Comparison of ENCODE assay signal across 3 mouse cellular contexts in the genomic region with DNA sequence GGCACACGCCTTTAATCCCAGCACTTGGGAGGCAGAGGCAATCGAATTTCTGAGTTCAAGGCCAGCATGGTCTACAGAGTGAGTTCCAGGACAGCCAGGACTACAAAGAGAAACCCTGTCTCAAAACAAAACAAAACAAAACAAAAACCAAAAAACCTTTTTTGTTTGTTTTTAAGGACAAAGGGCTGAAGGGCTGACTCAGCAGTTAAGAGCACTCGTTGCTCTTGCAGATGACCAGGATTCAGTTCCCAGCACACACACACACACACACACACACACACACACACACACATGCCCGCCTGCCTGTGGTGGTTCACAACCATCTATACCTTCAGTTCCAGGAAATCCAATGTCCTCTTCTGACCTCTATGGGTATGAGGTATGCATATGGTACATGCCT. TPM values are rescaled to one million over a fixed set of nuclear protein-coding genes. Genes with fewer than 3 reads are reported as not detected.
A peak's percentile ranks its signal among the peaks of the same experiment; 100 is the strongest.
DNase-seq lines count a peak whose midpoint lies in the region; TF ChIP-seq lines count a peak whose summit lies in the region.
"Not testable (repeated sequence)": the region's sequence is repeated elsewhere in the genome, so short reads cannot be mapped to it uniquely, and the experiment has no call there.
"Had no signal": no experiment of that assay in that cellular context is flagged by ENCODE, and none has a peak within 500 bp of the region (broad histone marks: within the 10 kb centered on the region; RNA-seq: fewer than 3 reads in every experiment).

No protein-coding gene starts in this region.

- H3K27ac ChIP-seq in CH12.LX (ENCODE audit: insufficient read depth, low read depth); ES-E14 (ENCODE audit: insufficient read depth, low read depth, low read length, poor library complexity, severe bottlenecking): not testable (repeated sequence)

- H3K4me3 ChIP-seq in CH12.LX (replicated peaks in 1 of 3; ENCODE audit: low read depth in 2 of 3, low read length in 2 of 3, poor library complexity in 1 of 3); ES-E14 (ENCODE audit: insufficient read depth in 1 of 2, low read depth in 1 of 2, low read length in 2 of 2, poor library complexity in 1 of 2, severe bottlenecking in 1 of 2): not testable (repeated sequence)

- dilution Hi-C loops in CH12.LX (cut with MboI; ENCODE audit: extremely low pct_ligation_motif_present, extremely low pct_unique_long_range_greater_than_20kb, low sequenced_read_pairs), result not testable (repeated sequence)

- not testable (repeated sequence) for TF ChIP-seq RAD21 in CH12.LX (IDR thresholded peaks at IDR 0.05; ENCODE audit: low read depth, low read length)

- not testable (repeated sequence) for H3K4me2 ChIP-seq in CH12.LX (ENCODE audit: insufficient read depth, low read depth, poor library complexity, severe bottlenecking)

- H3K27me3 ChIP-seq in CH12.LX (replicated peaks), result peaks cover 20% of the 10 kb centered on the region

- in situ Hi-C loops in CH12.LX (cut with MboI; ENCODE audit: low pct_ligation_motif_present, low pct_unique_long_range_greater_than_20kb, low sequenced_read_pairs); ES-E14 (cut with MboI; ENCODE audit: low sequenced_read_pairs in 2 of 2, unreplicated experiment in 2 of 2): not testable (repeated sequence)

- H3K4me1 ChIP-seq in CH12.LX (ENCODE audit: control insufficient read depth in 1 of 2, insufficient read depth in 2 of 2), result peaks cover 0 to 12% of the 10 kb centered on the region in 2 experiments; a peak in 2 of 4 replicates
- H3K4me1 ChIP-seq in ES-E14 (ENCODE audit: control insufficient read depth in 2 of 2, insufficient read depth in 2 of 2, low read length in 2 of 2, poor library complexity in 1 of 2), result not testable (repeated sequence)

- TF ChIP-seq POLR2A in CH12.LX (IDR thresholded peaks at IDR 0.05; ENCODE audit: low read depth, low read length), result not testable (repeated sequence)

- not testable (repeated sequence) for TF ChIP-seq CTCF in CH12.LX (conservative IDR thresholded peaks at IDR 0.05 in 1 of 2, IDR thresholded peaks at IDR 0.05 in 1 of 2; ENCODE audit: low read depth in 2 of 2, low read length in 2 of 2)

- DNase-seq in CH12.LX (ENCODE audit: extremely low read depth); ES-E14 (ENCODE audit: low read depth, low spot score): not testable (repeated sequence)

- H3K79me2 ChIP-seq in CH12.LX (replicated peaks; ENCODE audit: control insufficient read depth, extremely low read depth, insufficient read depth, poor library complexity, severe bottlenecking), result not testable (repeated sequence)

- TF ChIP-seq EP300 in CH12.LX (IDR thresholded peaks at IDR 0.05; ENCODE audit: low read length), result not testable (repeated sequence)

- not testable (repeated sequence) for H3K36me3 ChIP-seq in CH12.LX (replicated peaks in 1 of 2; ENCODE audit: control insufficient read depth in 1 of 2, insufficient read depth in 1 of 2, low read length in 1 of 2); ES-E14 (ENCODE audit: control insufficient read depth, insufficient read depth, low read length, poor library complexity, severe bottlenecking)

- not testable (repeated sequence) for H3K9ac ChIP-seq in CH12.LX (ENCODE audit: insufficient read depth, low read depth); ES-E14 (ENCODE audit: insufficient read depth, low read depth, low read length, poor library complexity, severe bottlenecking)

- not testable (repeated sequence) for H3K9me3 ChIP-seq in CH12.LX (replicated peaks; ENCODE audit: low read length); ES-E14 (ENCODE audit: control insufficient read depth, insufficient read depth, low read depth, low read length)

TF ChIP-seq in CH12.LX, 34 proteins besides CTCF, POLR2A, EP300 and RAD21:
- TF ChIP-seq MAFK (IDR thresholded peaks at IDR 0.05; ENCODE audit: insufficient replicate concordance, low read length), result peak; percentile 85

TF ChIP-seq in ES-E14, 5 proteins besides CTCF, POLR2A, EP300 and RAD21:
- TF ChIP-seq MAFK (IDR thresholded peaks at IDR 0.05; ENCODE audit: insufficient read depth, low read depth, low read length), result peak; percentile 70

RNA-seq across cellular contexts. Expression of gene Cbx4, which starts 14.3 kb away (rescaled TPM):
- total RNA-seq in CH12.LX (2012; rRNA removed) (30.6 and 40.4 TPM in 2 replicates), CH12.LX (2014; rRNA removed) (11.4 and 15.0 TPM in 2 replicates), ES-E14 (2012; rRNA removed) (0.90 and 1.8 TPM in 2 replicates)
- polyA plus RNA-seq in CH12.LX (2012; ENCODE audit: insufficient read length, low read depth), result 26.0 and 29.8 TPM in 2 replicates
- total RNA-seq: G1E had no signal

RNA-seq across cellular contexts. Expression of gene Cbx8, which starts 59.6 kb away (rescaled TPM):
- 8.5 and 10.2 TPM in 2 replicates for total RNA-seq in CH12.LX (2012; rRNA removed)
- 6.2 and 7.7 TPM in 2 replicates for total RNA-seq in CH12.LX (2014; rRNA removed)
- polyA plus RNA-seq in CH12.LX (2012; ENCODE audit: insufficient read length, low read depth), result 6.0 and 7.5 TPM in 2 replicates
- total RNA-seq in ES-E14 (2012; rRNA removed), result 1.1 and 1.2 TPM in 2 replicates
- total RNA-seq: G1E had no signal
- polyA plus RNA-seq: G1E had no signal
